Mouse (Mus musculus): ENCODE data around the gene Tent4b. TPM values are rescaled to one million over a fixed set of nuclear protein-coding genes. Genes with fewer than 3 reads are reported as not detected.

The Tent4b gene
- polyA plus RNA-seq, 1 experiment from 2014 or later = 3.3 TPM

DNA sequence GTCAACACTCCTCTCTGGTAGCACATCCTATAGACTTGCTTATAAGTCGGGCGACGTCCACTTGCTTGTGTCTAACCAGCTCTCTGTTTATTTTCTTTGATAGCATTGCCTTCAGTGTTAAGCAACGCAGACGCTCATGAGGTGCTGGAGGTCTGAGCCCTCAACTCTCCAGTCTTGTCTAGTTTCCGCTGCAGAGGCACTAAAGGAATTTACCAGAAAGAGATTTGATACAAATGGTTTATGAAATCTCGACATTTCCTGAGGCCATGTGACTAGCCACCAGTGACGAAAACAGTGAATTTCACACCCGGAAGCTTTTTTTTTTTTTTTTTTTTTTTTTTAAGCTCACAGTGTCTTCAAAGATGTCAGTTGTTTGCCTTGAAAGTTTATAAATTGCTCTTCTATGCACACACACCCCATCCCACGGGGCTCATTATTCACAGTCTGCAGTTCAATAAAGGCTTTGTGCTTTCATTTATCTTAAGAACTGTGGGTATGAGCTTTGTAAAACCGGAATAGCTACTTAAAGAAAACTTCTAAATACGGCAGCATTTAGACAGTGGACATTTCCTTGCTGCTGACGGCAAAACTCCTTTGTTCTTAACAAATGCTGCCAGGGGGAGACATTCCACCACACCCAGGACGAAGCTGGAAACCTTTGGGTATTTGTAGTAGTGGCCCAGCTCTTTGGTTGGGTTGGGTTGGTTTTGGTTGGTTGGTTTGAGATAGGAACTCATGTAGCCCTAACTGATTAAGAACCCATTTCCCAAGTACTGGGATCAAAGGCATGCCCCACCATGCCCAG, 64.0 kb downstream of the Tent4b start:
- Histone ChIP-seq H3K4me1 (replicated peaks) (no peaks in the 10 kb centered on the region), H3K36me3 (replicated peaks) (peaks cover 9% of the 10 kb centered on the region), H3K27ac (replicated peaks) (no peak overlapping the region), H3K4me3 (replicated peaks) (no peak overlapping the region), H3K9ac (no peak overlapping the region), H3K4me2 (no peak overlapping the region), H3K9me3 (replicated peaks) (no peaks in the 10 kb centered on the region), H3K27me3 (0 out of 2 replicates have a peak, but pooled peaks cover 2% of the 10 kb centered on the region)
- no peak for ATAC-seq (ENCODE audit: insufficient read depth)
- 66% methylated on average over 14 of the region's 14 CpGs for WGBS (ENCODE audit: insufficient replicate concordance)

DNA sequence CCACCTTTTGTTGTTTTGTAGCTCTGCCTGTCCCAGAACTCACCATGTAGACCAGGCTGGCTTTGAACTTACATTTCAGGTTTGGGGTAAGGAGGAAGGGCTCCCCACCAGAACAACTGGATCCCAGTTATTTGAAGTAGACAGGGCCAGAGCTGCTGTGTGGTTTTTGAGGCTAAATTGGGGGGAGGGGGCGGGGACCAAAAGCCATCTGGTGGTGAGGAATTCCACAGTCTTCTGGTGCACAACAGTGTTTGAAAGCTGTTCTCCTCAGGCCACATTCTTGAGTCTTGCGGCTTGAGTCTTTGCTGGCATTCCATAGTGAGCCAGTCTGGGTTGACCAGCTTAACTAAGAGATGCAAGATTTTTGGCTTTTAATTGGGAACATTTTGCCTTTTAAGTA, 66.5 kb downstream of the Tent4b start:
- H3K4me1 ChIP-seq (replicated peaks) = no peaks in the 10 kb centered on the region
- no peaks in the 10 kb centered on the region for H3K9me3 ChIP-seq (replicated peaks)
- no peak overlapping the region for H3K4me3 ChIP-seq (replicated peaks)
- peaks cover under 1% of the 10 kb centered on the region; the same call in 1 of the 2 replicates for H3K36me3 ChIP-seq (replicated peaks)
- no peak overlapping the region for H3K4me2 ChIP-seq
- 19% methylated on average over 2 of the region's 2 CpGs for WGBS (ENCODE audit: insufficient replicate concordance)
- no peak for ATAC-seq (ENCODE audit: insufficient read depth)
- no peak overlapping the region for H3K9ac ChIP-seq
- no peak overlapping the region for H3K27ac ChIP-seq (replicated peaks)
- H3K27me3 ChIP-seq = peaks cover 7% of the 10 kb centered on the region; the same call in 1 of the 2 replicates

DNA sequence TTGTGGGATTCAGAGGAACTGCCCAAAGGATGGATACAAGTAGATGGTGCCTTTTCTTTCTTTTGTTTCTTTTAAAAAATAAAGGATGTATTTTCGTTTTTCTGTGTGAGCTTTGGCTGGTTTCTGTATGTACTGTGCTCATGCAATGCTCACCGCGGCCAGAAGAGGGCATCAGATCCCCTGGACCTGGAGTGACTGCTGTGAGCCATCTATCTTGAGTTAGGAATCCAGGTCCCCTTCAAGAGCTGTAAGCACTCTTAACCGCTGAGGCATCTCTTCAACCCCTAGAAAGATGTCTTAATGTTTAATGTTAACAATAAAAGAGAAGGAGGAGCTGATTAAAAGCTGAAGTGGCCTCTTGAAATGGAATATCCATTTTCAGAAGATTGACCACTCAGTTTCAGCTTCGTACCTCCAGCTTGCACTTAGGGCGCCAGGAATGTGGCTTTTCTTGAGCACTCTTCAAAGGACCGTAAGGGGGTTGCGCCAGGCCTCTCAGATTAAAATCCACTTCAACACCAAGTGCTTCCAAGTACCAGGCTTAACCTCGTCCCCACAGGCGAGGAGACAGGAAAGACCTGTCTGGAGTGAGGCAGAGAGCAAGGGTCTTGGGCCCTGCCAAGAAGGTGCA, 67.3 kb downstream of the Tent4b start:
- ATAC-seq (ENCODE audit: insufficient read depth) = no peak
- Histone ChIP-seq H3K36me3 (replicated peaks) (no peaks in the 10 kb centered on the region), H3K4me2 (no peak overlapping the region), H3K4me1 (replicated peaks) (peaks cover 3% of the 10 kb centered on the region; the same call in 1 of the 2 replicates), H3K27me3 (peaks cover 7% of the 10 kb centered on the region; the same call in 1 of the 2 replicates), H3K27ac (replicated peaks) (no peak overlapping the region), H3K9ac (no peak overlapping the region), H3K4me3 (replicated peaks) (no peak overlapping the region), H3K9me3 (replicated peaks) (no peaks in the 10 kb centered on the region)
- 48% methylated on average over 10 of the region's 10 CpGs for WGBS (ENCODE audit: insufficient replicate concordance)

DNA sequence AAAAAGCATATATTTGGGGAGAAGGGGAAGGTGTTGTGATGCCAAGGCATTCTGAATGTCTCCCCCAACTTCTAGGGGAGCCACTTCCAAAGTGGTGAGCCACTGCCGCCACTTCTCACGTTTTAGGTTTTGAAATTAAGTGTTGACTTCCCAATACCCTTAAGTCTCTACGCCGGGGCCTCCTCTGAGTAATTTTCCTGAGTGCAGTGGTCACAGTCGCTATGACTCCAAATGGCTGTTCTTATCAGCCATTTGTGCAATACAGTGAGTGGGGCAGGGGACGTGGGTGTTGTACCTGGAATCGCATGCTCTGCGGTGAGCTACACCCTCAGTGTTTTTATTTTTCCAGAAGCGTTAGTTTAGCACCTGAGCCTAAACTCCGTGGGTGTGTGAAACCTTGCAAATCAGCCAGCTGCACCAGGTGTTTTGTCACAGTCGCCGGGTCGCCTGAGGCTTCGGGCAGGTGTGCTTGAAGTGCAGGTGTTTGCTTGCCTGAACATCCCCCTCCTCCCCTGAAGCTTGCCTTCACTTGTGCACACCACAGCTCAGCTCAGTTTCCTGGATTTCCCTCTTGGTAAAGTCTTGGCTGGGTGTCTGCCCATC, 67.9 kb downstream of the Tent4b start:
- Histone ChIP-seq H3K27ac (replicated peaks) (no peak overlapping the region), H3K36me3 (replicated peaks) (no peaks in the 10 kb centered on the region), H3K9me3 (replicated peaks) (no peaks in the 10 kb centered on the region), H3K9ac (no peak overlapping the region), H3K4me1 (replicated peaks) (peaks cover 8% of the 10 kb centered on the region), H3K27me3 (peaks cover 9% of the 10 kb centered on the region; the same call in 1 of the 2 replicates), H3K4me3 (replicated peaks) (no peak overlapping the region), H3K4me2 (no peak overlapping the region)
- WGBS (ENCODE audit: insufficient replicate concordance) = 68% methylated on average over 14 of the region's 14 CpGs
- no peak for ATAC-seq (ENCODE audit: insufficient read depth)

DNA sequence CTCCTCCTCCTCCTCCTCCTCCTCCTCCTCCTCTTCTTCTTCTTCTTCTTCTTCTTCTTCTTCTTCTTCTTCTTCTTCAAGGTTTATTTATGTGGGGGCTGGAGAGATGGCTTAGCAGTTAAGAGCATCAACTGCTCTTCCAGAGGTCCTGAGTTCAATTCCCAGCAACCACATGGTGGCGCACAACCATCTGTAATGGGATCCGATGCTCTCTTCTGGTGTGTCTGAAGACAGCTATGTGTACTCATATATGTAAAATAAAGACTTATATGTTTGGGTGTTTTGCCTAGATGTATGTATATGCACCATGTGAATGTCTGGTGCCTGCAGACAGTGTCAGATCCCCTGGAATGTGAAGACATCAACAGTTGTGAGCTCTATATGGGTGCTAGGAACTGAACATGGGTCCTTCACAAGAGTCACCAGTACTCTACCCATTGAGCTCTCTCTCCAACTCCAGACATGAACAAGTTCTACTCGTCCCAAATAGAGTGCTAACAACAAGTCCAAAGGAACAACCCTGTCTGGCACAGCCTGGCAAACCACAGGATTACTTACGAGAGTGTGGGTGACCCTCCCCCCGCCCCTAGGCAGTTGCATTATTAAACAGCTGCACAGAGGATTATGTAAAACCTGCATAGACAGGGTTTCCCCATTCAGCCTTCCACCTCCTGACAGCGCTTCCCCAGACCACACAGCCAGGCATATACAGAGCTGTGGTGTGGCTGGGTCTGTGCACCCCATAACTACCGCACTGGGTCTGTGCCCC, 70.3 kb downstream of the Tent4b start:
- H3K36me3 ChIP-seq (replicated peaks) = no peaks in the 10 kb centered on the region
- no peaks in the 10 kb centered on the region for H3K9me3 ChIP-seq (replicated peaks)
- H3K27ac ChIP-seq (replicated peaks) = no peak overlapping the region
- peaks cover 27% of the 10 kb centered on the region; the same call in 1 of the 2 replicates for H3K27me3 ChIP-seq
- ATAC-seq (ENCODE audit: insufficient read depth) = no peak
- WGBS (ENCODE audit: insufficient replicate concordance) = 51% methylated on average over 7 of the region's 7 CpGs
- H3K9ac ChIP-seq = no peak overlapping the region
- no peak overlapping the region for H3K4me2 ChIP-seq
- peaks cover 32% of the 10 kb centered on the region for H3K4me1 ChIP-seq (replicated peaks)
- no peak overlapping the region for H3K4me3 ChIP-seq (replicated peaks)

DNA sequence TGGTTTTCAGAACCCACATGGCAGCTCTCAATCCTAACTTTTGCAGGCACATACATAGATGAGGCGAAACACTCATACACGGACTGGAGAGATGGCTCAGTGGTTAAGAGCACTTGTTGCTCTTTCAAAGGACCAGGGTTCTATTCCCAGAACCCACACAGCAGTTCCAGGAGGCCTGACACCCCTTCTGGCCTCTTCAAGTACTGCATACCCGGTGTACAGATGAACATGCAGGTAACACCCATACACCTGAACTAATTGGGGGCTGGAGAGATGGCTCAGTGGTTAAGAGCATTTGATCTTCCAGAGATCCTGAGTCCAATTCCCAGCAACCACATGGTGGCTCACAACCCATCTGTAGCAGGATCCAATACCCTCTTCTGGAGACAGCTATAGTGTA, 71.1 kb downstream of the Tent4b start:
- Histone ChIP-seq H3K9me3 (replicated peaks) (no peaks in the 10 kb centered on the region), H3K4me2 (no peak overlapping the region), H3K27me3 (peaks cover 27% of the 10 kb centered on the region; the same call in 1 of the 2 replicates), H3K4me1 (replicated peaks) (peaks cover 40% of the 10 kb centered on the region), H3K36me3 (replicated peaks) (no peaks in the 10 kb centered on the region), H3K4me3 (replicated peaks) (no peak overlapping the region), H3K27ac (replicated peaks) (no peak overlapping the region), H3K9ac (no peak overlapping the region)
- WGBS (ENCODE audit: insufficient replicate concordance) = 53% methylated on average over 3 of the region's 3 CpGs
- no peak for ATAC-seq (ENCODE audit: insufficient read depth)

DNA sequence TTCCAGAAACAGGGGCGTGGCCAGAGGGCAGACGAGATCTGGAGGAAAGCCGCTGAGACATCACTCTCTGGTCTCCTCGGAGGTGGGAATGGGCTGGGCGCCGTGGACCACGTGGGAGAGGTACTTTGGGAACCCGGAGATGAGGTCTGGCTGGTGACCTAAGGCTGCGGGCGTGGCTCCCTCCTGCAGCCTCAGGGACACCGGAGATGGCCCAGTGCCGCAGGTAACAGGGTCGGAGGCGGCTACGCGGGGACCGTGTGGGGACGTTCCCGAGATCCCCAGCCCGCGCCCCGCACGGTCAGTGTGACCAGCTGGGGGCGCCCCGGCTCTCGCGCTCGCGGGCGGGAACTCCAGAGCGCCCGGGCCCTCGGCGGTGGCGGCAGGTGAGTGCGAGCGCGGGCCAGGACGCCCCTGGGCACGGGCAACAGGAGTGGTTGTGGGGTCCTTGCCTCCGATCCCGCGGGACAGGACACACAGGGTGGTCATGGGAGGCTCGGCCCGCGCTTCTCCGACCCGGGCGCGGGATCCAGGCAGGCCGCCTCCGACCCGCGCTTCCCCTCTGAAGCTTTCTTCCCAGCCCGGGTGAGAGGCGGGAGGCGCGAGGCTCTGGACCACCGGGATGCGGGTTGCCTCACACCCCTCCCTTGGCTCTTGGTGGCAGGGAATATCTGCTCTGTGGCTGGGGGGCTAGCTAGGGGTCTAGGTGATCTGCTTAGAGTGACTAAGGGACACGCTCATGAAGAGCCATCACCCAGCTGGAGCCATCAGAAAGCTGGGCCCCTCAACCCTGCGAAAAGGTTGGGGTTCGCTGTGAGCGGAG, 73.4 kb downstream of the Tent4b start, which contains the start of gene Adcy7:
Gene Adcy7 (plus strand): TSS at position 173 of the 820 bp plus-strand sequence.
- peaks cover 27% of the 10 kb centered on the region; the same call in 1 of the 2 replicates for H3K27me3 ChIP-seq
- WGBS (ENCODE audit: insufficient replicate concordance) = 2% methylated on average over 64 of the region's 64 CpGs
- peak within 1 kb of the TSS; percentile 62 for H3K4me3 ChIP-seq (replicated peaks)
- peak within 1 kb of the TSS; percentile 92 for H3K4me2 ChIP-seq
- H3K27ac ChIP-seq (replicated peaks) = peak within 1 kb of the TSS; percentile 29
- no peaks in the 10 kb centered on the region for H3K9me3 ChIP-seq (replicated peaks)
- no peaks in the 10 kb centered on the region for H3K36me3 ChIP-seq (replicated peaks)
- peaks cover 44% of the 10 kb centered on the region for H3K4me1 ChIP-seq (replicated peaks)
- H3K9ac ChIP-seq = peak within 1 kb of the TSS; percentile 63
- ATAC-seq (ENCODE audit: insufficient read depth) = peak; percentile 72

DNA sequence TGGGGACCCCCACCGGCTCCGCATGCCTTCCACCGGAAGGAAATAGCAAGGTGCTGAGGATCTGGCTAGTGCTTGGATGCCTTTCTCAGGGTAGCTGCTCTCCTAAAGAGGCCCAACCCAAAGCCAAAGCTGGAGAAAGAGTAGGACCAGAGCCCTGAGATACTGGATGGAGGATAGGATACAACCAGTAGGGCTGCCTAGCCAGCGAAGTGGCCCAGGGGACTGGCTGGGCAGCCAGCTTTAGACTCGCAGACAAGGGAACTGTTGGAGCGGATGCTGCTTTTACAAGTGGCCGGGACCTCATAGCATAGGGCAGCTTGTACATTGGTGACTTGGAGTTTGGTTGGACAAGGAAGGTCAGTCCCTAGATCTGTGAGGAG, 74.0 kb downstream of the Tent4b start:
- ATAC-seq (ENCODE audit: insufficient read depth) = peak; percentile 6; the same call in 1 of the 2 replicates
- H3K4me3 ChIP-seq (replicated peaks) = peak overlapping the region; percentile 62
- peaks cover 25% of the 10 kb centered on the region; the same call in 1 of the 2 replicates for H3K27me3 ChIP-seq
- peaks cover 45% of the 10 kb centered on the region for H3K4me1 ChIP-seq (replicated peaks)
- peak overlapping the region; percentile 63 for H3K9ac ChIP-seq
- H3K9me3 ChIP-seq (replicated peaks) = no peaks in the 10 kb centered on the region
- WGBS (ENCODE audit: insufficient replicate concordance) = 59% methylated on average over 7 of the region's 7 CpGs
- peak overlapping the region; percentile 92 for H3K4me2 ChIP-seq
- no peaks in the 10 kb centered on the region for H3K36me3 ChIP-seq (replicated peaks)
- H3K27ac ChIP-seq (replicated peaks) = peak overlapping the region; percentile 29

DNA sequence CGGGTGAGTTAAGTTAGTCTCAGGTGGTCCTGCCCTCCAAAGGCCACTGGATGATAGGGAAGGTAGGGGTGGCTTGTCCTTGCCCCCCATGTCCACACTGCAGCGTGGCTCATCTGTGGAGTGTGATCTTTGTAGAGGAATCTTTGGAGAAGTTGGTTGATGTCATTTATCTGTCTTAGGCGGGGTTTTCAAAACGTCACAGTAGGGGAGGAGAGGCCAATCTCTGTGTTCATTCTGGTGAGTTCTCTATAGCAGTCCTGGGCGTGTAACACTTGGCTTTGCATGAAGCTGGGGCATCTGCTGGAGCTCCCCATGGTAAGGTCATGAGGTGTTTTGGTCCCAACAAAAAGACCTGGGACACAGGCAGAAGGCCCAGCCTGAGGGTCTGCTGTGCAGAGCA, 75.1 kb downstream of the Tent4b start:
- peaks cover 20% of the 10 kb centered on the region; the same call in 1 of the 2 replicates for H3K27me3 ChIP-seq
- peak overlapping the region; percentile 92 for H3K4me2 ChIP-seq
- peaks cover 56% of the 10 kb centered on the region for H3K4me1 ChIP-seq (replicated peaks)
- ATAC-seq (ENCODE audit: insufficient read depth) = peak; percentile 43; the same call in 1 of the 2 replicates
- H3K9me3 ChIP-seq (replicated peaks) = no peaks in the 10 kb centered on the region
- H3K9ac ChIP-seq = no peak overlapping the region
- H3K27ac ChIP-seq (replicated peaks) = 0 out of 2 replicates have a peak overlapping the region, but pooled peaks have one; percentile 29
- H3K36me3 ChIP-seq (replicated peaks) = no peaks in the 10 kb centered on the region
- H3K4me3 ChIP-seq (replicated peaks) = no peak overlapping the region
- WGBS (ENCODE audit: insufficient replicate concordance) = 33% methylated on average over 5 of the region's 5 CpGs

DNA sequence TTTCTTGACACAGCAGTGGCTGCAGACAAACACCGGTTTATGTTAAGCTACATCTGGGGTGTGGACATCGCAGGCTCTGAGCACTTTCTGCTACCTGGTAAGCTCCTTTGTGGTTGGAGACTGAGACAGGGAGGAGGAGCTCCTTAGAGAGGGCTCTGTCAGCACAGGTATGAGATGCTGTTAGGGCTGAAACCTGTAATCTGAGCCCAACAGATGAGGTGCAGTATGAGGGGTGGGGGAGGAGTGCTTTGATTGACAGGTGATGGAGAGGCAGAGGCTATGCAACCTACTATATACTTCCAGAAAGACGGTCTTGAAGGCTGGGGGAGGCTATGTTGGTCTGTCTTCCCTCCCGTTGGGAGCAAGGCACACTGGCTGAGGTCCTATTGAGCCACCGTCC, 80.2 kb downstream of the Tent4b start:
- 14% methylated on average over 5 of the region's 5 CpGs for WGBS (ENCODE audit: insufficient replicate concordance)
- Histone ChIP-seq H3K9me3 (replicated peaks) (no peaks in the 10 kb centered on the region), H3K27ac (replicated peaks) (peak overlapping the region; percentile 82), H3K4me2 (peak overlapping the region; percentile 62), H3K4me1 (replicated peaks) (peaks cover 63% of the 10 kb centered on the region), H3K27me3 (no peaks in the 10 kb centered on the region), H3K36me3 (replicated peaks) (no peaks in the 10 kb centered on the region), H3K4me3 (replicated peaks) (peak overlapping the region; percentile 14; the same call in 1 of the 2 replicates), H3K9ac (peak overlapping the region; percentile 18; the same call in 1 of the 2 replicates)
- ATAC-seq (ENCODE audit: insufficient read depth) = peak; percentile 69

Measured in liver, embryonic 15.5 days (tissue).